Mouse (Mus musculus): ENCODE data around the gene Rasgrp4. TPM values are rescaled to one million over a fixed set of nuclear protein-coding genes. Genes with fewer than 3 reads are reported as not detected.

Gene Rasgrp4
- polyA plus RNA-seq, 1 experiment from 2014 or later, result 0.69 TPM

Other genes starting within 250 kb of the Rasgrp4 start
- gene Actn4, start 172.5 kb upstream of the Rasgrp4 start, polyA plus RNA-seq (2015; fragmentation: Nextera tagmentation; extraction: Ambion mirVana), result 270 and 300 TPM in 2 replicates
- 422 and 454 TPM in 2 replicates for gene Eif3k, start 153.0 kb upstream of the Rasgrp4 start, polyA plus RNA-seq (2015; fragmentation: Nextera tagmentation; extraction: Ambion mirVana)
- gene Map4k1, start 152.8 kb upstream of the Rasgrp4 start, polyA plus RNA-seq (2015; fragmentation: Nextera tagmentation; extraction: Ambion mirVana), result 9.5 and 10.0 TPM in 2 replicates
- gene Ryr1, start 9.7 kb upstream of the Rasgrp4 start, polyA plus RNA-seq (2015; fragmentation: Nextera tagmentation; extraction: Ambion mirVana), result 7.9 and 8.5 TPM in 2 replicates
- gene Fam98c, start 21.4 kb downstream of the Rasgrp4 start, polyA plus RNA-seq (2015; fragmentation: Nextera tagmentation; extraction: Ambion mirVana), result 11.5 and 12.5 TPM in 2 replicates
- 0.47 and 0.50 TPM in 2 replicates for gene Ggn, start 35.4 kb downstream of the Rasgrp4 start, polyA plus RNA-seq (2015; fragmentation: Nextera tagmentation; extraction: Ambion mirVana)
- gene Spred3, start 35.6 kb downstream of the Rasgrp4 start, polyA plus RNA-seq (2015; fragmentation: Nextera tagmentation; extraction: Ambion mirVana), result 4.2 and 4.4 TPM in 2 replicates
- gene Psmd8, start 45.9 kb downstream of the Rasgrp4 start, polyA plus RNA-seq (2015; fragmentation: Nextera tagmentation; extraction: Ambion mirVana), result 270 and 272 TPM in 2 replicates
- gene Catsperg1, start 79.2 kb downstream of the Rasgrp4 start, polyA plus RNA-seq (2015; fragmentation: Nextera tagmentation; extraction: Ambion mirVana), result 0.46 and 0.51 TPM in 2 replicates
- gene Kcnk6, start 97.7 kb downstream of the Rasgrp4 start, polyA plus RNA-seq (2015; fragmentation: Nextera tagmentation; extraction: Ambion mirVana), result 1.9 and 2.3 TPM in 2 replicates
- 123 and 124 TPM in 2 replicates for gene Yif1b, start 103.5 kb downstream of the Rasgrp4 start, polyA plus RNA-seq (2015; fragmentation: Nextera tagmentation; extraction: Ambion mirVana)
- gene 2200002D01Rik, start 113.6 kb downstream of the Rasgrp4 start, polyA plus RNA-seq (2015; fragmentation: Nextera tagmentation; extraction: Ambion mirVana), result 1.7 and 2.0 TPM in 2 replicates
- gene Spint2, start 147.1 kb downstream of the Rasgrp4 start, polyA plus RNA-seq (2015; fragmentation: Nextera tagmentation; extraction: Ambion mirVana), result 110 and 112 TPM in 2 replicates
- gene Ppp1r14a, start 154.5 kb downstream of the Rasgrp4 start, polyA plus RNA-seq (2015; fragmentation: Nextera tagmentation; extraction: Ambion mirVana), result 5.8 and 7.5 TPM in 2 replicates
- 21.6 and 21.9 TPM in 2 replicates for gene Dpf1, start 169.1 kb downstream of the Rasgrp4 start, polyA plus RNA-seq (2015; fragmentation: Nextera tagmentation; extraction: Ambion mirVana)